Mouse (Mus musculus) forebrain, embryonic 11.5 days (tissue): ENCODE measurements around the gene Ptges. TPM values are rescaled to one million over a fixed set of nuclear protein-coding genes. Genes with fewer than 3 reads are reported as not detected.
"Not testable (repeated sequence)": the region's sequence is repeated elsewhere in the genome, so short reads cannot be mapped to it uniquely, and the experiment has no call there.

Experiments used
- ATAC-seq: fragments of 200-750 bp; cut with Nextera tagmentation; replicated peaks from 2 replicates; pipeline ENCODE4 v1.8.0; 2017; ENCODE audit warnings: moderate TSS enrichment; ENCODE audit not compliant: low FRiP score
- DNase-seq: peaks from one replicate; pipeline ENCODE4 v3.0.0-alpha.2; 2017; ENCODE audit warnings: low spot score
- H3K27ac ChIP-seq: fragments of 300-500 bp; sonication (generic); 2 replicates; pipeline ENCODE4 v1.5.1; 2014; ENCODE audit warnings: low read depth, low read length
- H3K27me3 ChIP-seq: fragments of 300-500 bp; sonication (generic); 2 replicates; pipeline ENCODE4 v1.6.1; 2014; ENCODE audit warnings: mild to moderate bottlenecking, low read length, mixed read lengths; ENCODE audit not compliant: control insufficient read depth, insufficient read depth
- H3K36me3 ChIP-seq: fragments of 300-500 bp; sonication (generic); 2 replicates; pipeline ENCODE4 v1.6.1; 2014; ENCODE audit warnings: mild to moderate bottlenecking, low read length, moderate library complexity, mixed read lengths; ENCODE audit not compliant: control insufficient read depth, insufficient read depth
- H3K4me1 ChIP-seq: fragments of 300-500 bp; sonication (generic); replicated peaks from 2 replicates; pipeline ENCODE4 v1.6.1; 2014; ENCODE audit warnings: low read length, mixed read lengths; ENCODE audit not compliant: control insufficient read depth, insufficient read depth
- H3K4me2 ChIP-seq: fragments of 300-500 bp; sonication (generic); 2 replicates; pipeline ENCODE4 v1.6.1; 2014; ENCODE audit warnings: low read depth, mild to moderate bottlenecking, low read length, moderate library complexity, mixed read lengths; ENCODE audit not compliant: severe bottlenecking
- H3K4me3 ChIP-seq: fragments of 300-500 bp; sonication (generic); 2 replicates; pipeline ENCODE4 v1.5.1; 2014; ENCODE audit warnings: low read depth, low read length
- H3K9ac ChIP-seq: fragments of 300-500 bp; sonication (generic); 2 replicates; pipeline ENCODE4 v1.6.1; 2014; ENCODE audit warnings: low read length
- H3K9me3 ChIP-seq: fragments of 300-500 bp; sonication (generic); 2 replicates; pipeline ENCODE4 v1.6.1; 2016; ENCODE audit warnings: low read length, mixed read lengths; ENCODE audit not compliant: control insufficient read depth
- WGBS: fragments of 180-500 bp; shearing (Covaris S2); extraction: QIAGEN DNeasy Blood & Tissue Kit; methylation state at CpG from one replicate; pipeline ENCODE4 v1.1.7; 2014; 5-methylcytosine and 5-hydroxymethylcytosine counted together
- polyA plus RNA-seq: library from polyadenylated mRNA; unstranded; fragments of >200 nt; fragmentation: Nextera tagmentation; extraction: Ambion mirVana; gene quantifications from 2 replicates; pipeline ENCODE4 v1.2.1, GENCODE M21; 2014

Ptges gene
- polyA plus RNA-seq, 1 experiment from 2014 or later, result 5.5 TPM

DNA sequence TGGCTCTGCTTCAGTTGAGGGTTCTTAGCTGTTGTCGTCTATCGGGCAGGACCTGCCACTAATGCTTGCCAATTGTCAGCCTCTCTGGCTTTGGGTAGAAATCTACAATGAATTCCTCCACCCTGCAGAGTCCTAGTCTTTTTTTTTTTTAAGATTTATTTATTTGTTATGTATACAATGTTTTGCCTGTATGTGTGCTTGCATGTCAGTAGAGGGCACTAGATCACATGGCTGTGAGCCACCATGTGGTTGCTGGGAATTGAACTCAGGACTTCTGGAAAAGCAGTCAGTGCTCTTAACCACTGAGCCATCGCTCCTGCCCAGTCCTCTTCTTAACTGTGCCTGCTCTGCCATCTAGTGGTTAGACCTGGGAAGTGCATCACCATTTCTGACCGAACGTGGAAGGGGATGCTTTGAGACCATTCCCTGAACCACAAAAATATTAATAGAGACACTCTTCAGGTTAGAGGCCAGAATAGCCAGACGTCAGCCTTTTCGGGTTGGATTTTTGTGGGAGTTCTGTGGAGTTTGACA lies 4.3 kb upstream of the Ptges start:
- no peak overlapping the region for H3K4me3 ChIP-seq
- no peaks in the 10 kb centered on the region for H3K9me3 ChIP-seq
- H3K27me3 ChIP-seq, result no peaks in the 10 kb centered on the region
- DNase-seq (peak; percentile 86), ATAC-seq (no peak)
- H3K9ac ChIP-seq, result no peak overlapping the region
- H3K27ac ChIP-seq, result no peak overlapping the region
- no peak overlapping the region for H3K4me2 ChIP-seq
- WGBS, result 21% methylated on average over 7 of the region's 7 CpGs
- H3K4me1 ChIP-seq, result peaks cover 5% of the 10 kb centered on the region; the same call in 1 of the 2 replicates
- H3K36me3 ChIP-seq, result no peaks in the 10 kb centered on the region

GRCm38 (mm10) chr2:30933032-30933431 lies 3.4 kb upstream of the Ptges start:
- H3K9ac ChIP-seq, result no peak overlapping the region
- no peaks in the 10 kb centered on the region for H3K9me3 ChIP-seq
- 70% methylated on average over 6 of the region's 6 CpGs for WGBS
- DNase-seq, result peak; percentile 45
- no peaks in the 10 kb centered on the region for H3K36me3 ChIP-seq
- H3K4me2 ChIP-seq, result no peak overlapping the region
- no peaks in the 10 kb centered on the region for H3K27me3 ChIP-seq
- no peak overlapping the region for H3K27ac ChIP-seq
- no peak for ATAC-seq
- H3K4me1 ChIP-seq, result peaks cover 5% of the 10 kb centered on the region; the same call in 1 of the 2 replicates
- no peak overlapping the region for H3K4me3 ChIP-seq

DNA sequence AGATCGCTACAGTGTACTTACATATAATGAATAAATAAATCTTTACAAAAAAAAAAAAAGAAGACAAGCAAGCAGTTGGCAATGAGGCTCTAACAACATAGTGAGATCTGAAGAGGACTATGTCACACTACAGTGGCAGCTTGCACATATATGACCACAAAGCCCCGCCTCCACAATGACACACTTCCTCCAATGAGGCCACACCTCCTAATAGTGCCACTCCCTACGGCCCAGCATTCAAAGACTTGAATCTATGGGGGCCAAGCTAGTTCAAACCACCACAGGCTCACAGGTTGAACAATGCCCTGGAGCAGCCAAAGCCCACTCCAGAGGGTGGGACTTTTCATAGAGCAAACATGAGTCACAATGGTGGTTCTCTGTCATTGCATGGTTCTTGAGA lies 2.3 kb upstream of the Ptges start:
- Histone ChIP-seq H3K27ac (no peak overlapping the region), H3K9me3 (no peaks in the 10 kb centered on the region), H3K36me3 (no peaks in the 10 kb centered on the region), H3K9ac (no peak overlapping the region), H3K4me2 (no peak overlapping the region), H3K4me1 (peaks cover 5% of the 10 kb centered on the region; the same call in 1 of the 2 replicates), H3K27me3 (no peaks in the 10 kb centered on the region), H3K4me3 (no peak overlapping the region)
- ATAC-seq (no peak), DNase-seq (no peak)
- 83% methylated on average over 3 of the region's 3 CpGs for WGBS

GRCm38 (mm10) chr2:30930846-30931245 lies 1.2 kb upstream of the Ptges start:
- not testable (repeated sequence) for H3K9me3 ChIP-seq, DNase-seq, H3K4me1 ChIP-seq, H3K9ac ChIP-seq, H3K36me3 ChIP-seq, H3K4me3 ChIP-seq, H3K27ac ChIP-seq, ATAC-seq, H3K27me3 ChIP-seq, H3K4me2 ChIP-seq
- WGBS, result 84% methylated on average over 2 of the region's 2 CpGs

GRCm38 (mm10) chr2:30928893-30929482 lies 675 bp downstream of the Ptges start:
- Histone ChIP-seq H3K27me3 (no peaks in the 10 kb centered on the region), H3K27ac (no peak overlapping the region), H3K4me2 (peak overlapping the region; percentile 48), H3K4me1 (peaks cover 5% of the 10 kb centered on the region; the same call in 1 of the 2 replicates), H3K4me3 (peak overlapping the region; percentile 16; the same call in 1 of the 2 replicates), H3K9me3 (no peaks in the 10 kb centered on the region), H3K9ac (peak overlapping the region; percentile 32), H3K36me3 (no peaks in the 10 kb centered on the region)
- WGBS, result 32% methylated on average over 12 of the region's 12 CpGs
- no peak for DNase-seq
- ATAC-seq, result 0 out of 2 replicates have a peak, but pooled peaks have one; percentile 51

- Histone ChIP-seq H3K4me2 (no peak overlapping the region), H3K27ac (no peak overlapping the region), H3K4me1 (peaks cover 5% of the 10 kb centered on the region; the same call in 1 of the 2 replicates), H3K9me3 (no peaks in the 10 kb centered on the region), H3K36me3 (no peaks in the 10 kb centered on the region), H3K27me3 (no peaks in the 10 kb centered on the region), H3K9ac (no peak overlapping the region), H3K4me3 (no peak overlapping the region)
- DNase-seq, result peak; percentile 89
- 0 out of 2 replicates have a peak, but pooled peaks have one; percentile 42 for ATAC-seq
- 24% methylated on average over 14 of the region's 14 CpGs for WGBS
These were observed 1.6 kb downstream of the Ptges start for GRCm38 (mm10) chr2:30927844-30928628.

DNA sequence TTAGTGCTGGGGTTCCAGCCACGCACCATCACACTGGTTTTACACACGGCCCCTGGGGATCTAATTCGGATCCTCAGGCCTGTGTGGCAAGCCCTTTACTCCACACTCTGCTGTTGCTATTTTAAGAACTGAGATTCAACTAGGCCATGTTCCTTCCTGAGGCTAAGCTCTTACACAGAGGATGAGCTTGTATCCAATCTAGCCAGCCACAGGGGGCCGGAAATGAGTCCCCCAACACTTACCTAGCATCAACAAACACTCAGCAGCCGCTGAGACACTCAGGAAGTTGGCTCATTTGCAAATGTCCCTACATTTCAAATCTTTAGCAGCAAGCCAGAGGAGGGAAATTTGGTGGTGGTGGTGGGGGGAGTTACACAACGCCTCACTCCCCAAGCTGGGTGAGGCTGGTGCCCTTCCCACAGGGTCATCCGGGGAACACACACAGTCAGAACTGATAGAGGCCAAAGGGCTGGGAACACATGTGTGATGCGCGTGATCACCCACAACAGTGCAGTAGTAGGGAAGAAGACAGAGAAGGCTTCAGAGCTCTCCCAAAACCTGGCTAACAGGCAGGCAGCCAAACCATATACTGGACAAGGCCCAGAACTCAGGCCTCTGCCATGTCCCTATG lies 2.4 kb downstream of the Ptges start:
- no peaks in the 10 kb centered on the region for H3K36me3 ChIP-seq
- H3K27me3 ChIP-seq, result no peaks in the 10 kb centered on the region
- peaks cover 5% of the 10 kb centered on the region; the same call in 1 of the 2 replicates for H3K4me1 ChIP-seq
- no peaks in the 10 kb centered on the region for H3K9me3 ChIP-seq
- ATAC-seq, result no peak
- no peak overlapping the region for H3K4me2 ChIP-seq
- no peak for DNase-seq
- H3K27ac ChIP-seq, result no peak overlapping the region
- 67% methylated on average over 9 of the region's 9 CpGs for WGBS
- H3K9ac ChIP-seq, result no peak overlapping the region
- H3K4me3 ChIP-seq, result no peak overlapping the region

GRCm38 (mm10) chr2:30926381-30926780 lies 3.3 kb downstream of the Ptges start:
- Histone ChIP-seq H3K4me3 (no peak overlapping the region), H3K27ac (no peak overlapping the region), H3K4me1 (peaks cover 5% of the 10 kb centered on the region; the same call in 1 of the 2 replicates), H3K36me3 (no peaks in the 10 kb centered on the region), H3K4me2 (no peak overlapping the region), H3K9me3 (no peaks in the 10 kb centered on the region), H3K27me3 (no peaks in the 10 kb centered on the region), H3K9ac (no peak overlapping the region)
- WGBS, result 81% methylated on average over 4 of the region's 4 CpGs
- no peak for DNase-seq
- no peak for ATAC-seq
